Mouse (Mus musculus): Measurements from ENCODE around the gene Cdk2ap2.

DNA sequence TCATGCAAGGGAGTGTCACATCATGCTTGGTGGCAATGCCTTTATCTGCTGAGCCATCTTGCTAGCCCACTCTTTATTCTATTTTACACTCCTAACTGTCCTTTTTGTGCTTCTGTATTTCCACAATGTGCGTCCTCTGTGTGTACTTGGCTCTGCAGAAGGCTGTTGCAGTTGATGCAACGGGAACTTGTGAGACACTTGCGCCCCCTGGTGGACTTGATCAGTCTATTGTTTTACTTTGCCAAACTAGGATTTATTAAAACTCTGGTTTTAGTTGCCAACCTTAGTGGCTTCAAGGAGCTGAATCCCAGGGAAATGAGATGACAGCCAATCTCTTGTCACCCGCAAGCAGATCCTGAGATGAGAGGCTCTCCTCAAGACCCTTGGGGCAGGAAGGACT is 49.1 kb upstream of the Cdk2ap2 start:
- TF ChIP-seq TAL1 (conservative IDR thresholded peaks at IDR 0.05; ENCODE audit: low read depth, low read length) (no peak), CTCF (IDR thresholded peaks at IDR 0.05; ENCODE audit: low read depth, low read length) (no peak; the same call in 1 of the 2 replicates)
